Mouse (Mus musculus): ENCODE results near the gene Plek2.

Gene Plek2

DNA sequence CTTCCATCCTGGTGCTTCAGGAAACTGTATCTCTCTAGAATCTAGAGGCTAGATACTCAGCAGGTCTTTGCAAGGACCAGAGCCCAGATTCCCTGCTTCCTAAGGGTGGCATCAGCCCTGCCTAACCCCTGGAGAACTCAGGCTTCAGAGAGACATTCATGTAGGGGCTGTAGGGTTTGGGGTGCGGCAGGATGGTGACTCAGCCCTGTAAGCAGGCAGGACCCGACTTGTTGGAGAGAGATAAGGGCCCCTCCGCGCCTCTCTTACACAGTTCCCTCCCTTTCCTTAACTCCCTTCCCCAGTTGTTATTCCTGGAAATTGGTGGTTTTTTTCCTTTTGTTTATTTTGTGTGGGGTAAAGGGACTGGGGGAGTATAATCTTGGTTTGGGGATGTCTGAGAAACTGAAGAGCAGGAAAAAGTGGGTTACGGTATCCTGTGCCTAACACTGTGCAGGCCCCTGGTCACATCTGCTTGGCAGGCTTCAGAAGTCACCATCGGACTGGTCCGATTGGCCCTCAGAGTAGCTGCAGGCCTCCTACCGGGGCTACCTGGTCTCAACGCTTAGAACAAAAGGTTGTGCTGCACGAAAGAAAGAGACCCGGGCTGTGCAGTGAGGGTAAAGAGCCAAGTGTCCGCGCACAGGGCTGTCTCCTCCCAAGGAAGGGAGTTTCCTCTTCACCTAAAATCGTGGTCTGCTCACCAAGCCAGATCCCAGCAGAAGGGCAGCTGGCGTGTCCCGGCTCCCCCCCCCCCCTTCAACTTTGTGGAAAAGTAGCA lies 4.1 kb upstream of the Plek2 start:
- DNase-seq (ENCODE audit: low read depth), result peak; percentile 89

DNA sequence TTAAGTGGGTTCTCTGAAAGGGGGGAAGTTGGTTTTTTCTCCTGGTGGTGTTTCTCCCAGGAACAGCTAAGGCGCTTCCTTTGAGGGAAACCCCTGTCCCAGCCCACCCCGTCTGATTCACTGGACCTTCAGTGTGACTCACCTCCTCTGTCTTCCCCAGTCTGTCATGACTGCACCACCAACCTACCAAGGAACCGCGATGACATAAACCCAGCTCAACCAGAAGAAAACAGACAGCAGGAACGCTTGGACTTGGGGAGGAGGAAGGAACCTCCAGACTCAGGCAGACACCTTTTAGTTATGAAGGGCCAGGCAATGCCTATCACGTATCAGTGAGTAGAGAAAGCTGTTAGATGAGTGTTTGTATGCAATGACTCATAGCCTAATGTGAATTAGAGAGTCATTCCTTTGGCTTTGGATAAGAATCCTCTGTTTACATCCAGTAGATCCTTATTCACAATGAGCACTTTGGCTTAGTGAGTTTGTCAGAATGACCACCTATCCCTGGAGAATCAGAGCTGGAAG lies 1.4 kb upstream of the Plek2 start:
- peak; percentile 87 for DNase-seq (ENCODE audit: low read depth)

DNA sequence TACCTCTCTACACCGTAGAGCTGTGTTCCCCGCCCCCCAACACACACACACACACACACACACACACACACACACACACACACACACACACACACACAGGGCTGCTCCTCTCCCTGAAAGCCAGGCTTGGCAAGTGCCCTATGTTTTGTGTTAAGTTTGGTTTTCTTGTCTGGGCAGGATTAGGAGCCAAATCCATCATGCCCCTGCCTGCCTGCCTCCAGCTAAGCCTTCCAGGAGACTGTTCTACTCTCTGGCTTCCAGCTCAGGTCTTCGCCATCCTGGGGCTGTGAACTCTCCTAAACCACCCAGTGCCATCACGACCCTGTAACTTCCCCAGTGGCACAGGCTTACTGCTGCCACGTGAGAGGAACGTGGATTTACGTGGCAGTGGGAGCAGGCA lies 2.3 kb downstream of the Plek2 start:
- no peak for DNase-seq (ENCODE audit: low read depth)

DNA sequence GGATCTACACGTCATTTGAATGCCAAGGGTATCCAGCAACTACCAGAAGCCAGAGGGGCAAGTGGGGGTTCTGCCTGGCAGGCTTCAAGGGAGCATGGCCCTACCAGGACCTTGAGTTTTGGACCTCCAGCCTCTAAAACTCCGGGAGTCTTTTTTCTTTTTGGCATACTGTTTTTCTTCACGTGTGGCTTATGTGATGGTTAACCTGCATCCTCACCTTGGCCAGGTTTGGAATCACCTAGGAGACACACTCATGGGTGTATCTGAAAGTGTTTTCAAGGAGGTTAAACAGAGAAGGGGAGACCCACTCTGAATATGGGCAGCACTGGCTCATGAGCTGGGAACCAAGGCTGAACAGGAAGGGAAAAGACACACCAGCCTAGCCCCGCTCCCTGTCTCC lies 3.5 kb downstream of the Plek2 start:
- DNase-seq (ENCODE audit: low read depth), result no peak

DNA sequence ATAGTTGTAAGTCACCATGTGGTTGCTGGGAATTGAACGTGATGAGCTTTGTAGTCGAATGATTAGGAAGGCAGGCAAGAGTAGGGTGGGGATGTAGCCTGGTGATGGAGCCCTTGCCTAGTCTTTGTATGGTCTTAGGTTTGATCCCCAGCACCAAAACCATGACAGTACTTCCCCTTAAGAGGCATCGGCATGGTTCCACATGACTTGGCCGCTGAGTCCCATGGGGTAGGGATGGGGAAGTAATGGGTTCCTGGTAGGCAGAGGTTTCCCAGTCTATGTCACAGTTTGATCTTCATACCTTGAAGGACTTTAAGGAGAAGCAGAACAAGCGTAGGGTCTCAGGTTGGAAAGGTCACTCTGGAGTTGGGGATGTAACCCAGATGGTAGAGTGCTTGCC lies 5.3 kb downstream of the Plek2 start:
- DNase-seq (ENCODE audit: low read depth), result no peak

DNA sequence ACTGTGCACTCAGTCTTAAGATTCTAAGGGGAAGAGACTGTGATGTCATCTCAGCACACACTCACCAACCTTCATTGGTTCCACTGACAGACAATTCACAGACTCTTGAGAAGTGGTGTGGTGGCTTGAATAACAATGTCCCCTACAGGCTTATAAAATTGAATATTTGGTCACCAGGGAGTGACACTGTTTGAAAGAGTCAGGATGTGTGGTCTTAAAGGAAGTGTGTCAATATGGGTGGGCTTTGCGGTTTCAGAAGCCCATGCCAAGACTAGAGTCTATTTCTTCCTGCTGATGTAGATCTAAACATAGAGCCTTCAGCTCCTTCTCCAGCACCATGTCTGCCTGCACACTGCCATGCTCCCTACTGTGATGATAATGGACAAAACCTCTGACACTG lies 8.9 kb downstream of the Plek2 start:
- DNase-seq (ENCODE audit: low read depth), result peak; percentile 74

DNA sequence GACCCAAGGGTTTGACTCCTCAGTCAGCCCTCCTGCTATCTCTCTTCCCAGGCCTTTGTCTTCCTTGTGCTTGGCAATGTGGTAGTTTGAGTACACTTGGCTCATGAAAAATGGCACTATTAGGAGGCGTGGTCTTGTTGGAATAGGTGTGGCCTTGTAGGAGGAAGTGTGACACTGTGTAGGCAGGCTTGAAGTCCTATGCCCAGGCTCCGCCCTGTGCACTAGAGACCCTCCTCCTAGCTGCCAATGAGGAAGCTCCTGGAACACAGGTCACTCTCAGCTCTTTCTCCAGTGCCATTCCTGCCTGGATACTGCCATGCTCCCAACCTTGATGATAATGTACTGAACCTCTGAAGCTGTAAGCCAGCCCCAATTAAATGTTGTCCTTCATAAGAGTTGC lies 15.6 kb downstream of the Plek2 start:
- no peak for DNase-seq (ENCODE audit: low read depth)

DNA sequence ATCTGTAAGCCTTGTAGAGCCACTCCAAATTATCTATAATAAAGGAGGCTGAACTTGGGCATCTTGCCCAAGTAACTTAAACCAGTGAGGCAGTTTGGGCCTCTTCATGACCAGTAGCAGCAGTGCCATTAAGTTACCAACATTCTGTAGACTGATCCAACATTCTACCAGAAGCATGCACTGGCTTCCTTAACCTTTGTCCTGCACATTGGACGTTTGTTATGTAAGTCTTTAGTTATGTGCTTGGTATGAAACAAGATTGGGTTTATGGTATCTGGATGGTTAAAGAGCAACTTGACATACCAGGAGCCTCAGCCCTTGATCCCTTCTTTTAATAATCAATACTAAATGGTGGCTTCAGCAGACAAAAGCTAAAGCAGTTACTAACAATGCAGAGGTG lies 16.7 kb downstream of the Plek2 start:
- no peak for DNase-seq (ENCODE audit: low read depth)

DNA sequence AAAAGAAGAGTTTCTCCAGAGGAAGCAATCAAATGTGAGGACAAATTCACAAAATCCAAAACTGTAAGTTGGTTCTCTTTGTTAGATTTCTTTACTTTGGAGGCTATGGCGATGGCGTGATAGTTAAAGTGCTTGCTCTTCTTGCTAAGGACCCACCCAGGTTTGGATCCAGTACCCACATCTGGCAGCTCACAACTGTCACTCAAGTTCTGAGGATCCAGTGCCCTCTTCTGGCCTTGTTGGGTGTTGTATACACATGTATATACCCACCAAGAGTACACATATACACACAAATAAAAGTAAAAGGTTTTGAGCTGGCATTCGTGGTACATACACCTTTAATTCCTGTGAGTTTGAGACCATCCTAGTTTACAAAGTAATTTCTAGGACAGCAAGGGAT lies 32.2 kb downstream of the Plek2 start:
- peak; percentile 40 for DNase-seq (ENCODE audit: low read depth)

DNA sequence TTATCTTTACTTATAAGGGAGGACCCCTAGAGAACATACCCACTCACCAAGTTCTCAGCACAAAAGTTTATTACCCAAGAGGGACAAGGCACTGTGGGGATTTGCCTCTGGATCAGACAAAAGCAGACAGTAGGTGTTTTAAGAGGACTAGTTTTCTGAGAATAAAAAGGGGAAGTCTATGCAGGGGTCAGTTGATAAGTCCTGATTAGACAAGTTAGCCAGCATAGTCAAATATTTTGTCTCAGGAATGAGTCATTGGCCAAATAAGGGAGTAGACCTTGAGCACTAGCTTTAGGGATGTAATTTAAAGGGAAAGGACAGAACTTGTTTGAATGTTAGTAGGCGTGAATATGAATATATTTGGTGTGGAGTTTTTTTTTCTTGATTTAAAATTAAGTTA lies 38.6 kb downstream of the Plek2 start:
- peak; percentile 95 for DNase-seq (ENCODE audit: low read depth)

DNA sequence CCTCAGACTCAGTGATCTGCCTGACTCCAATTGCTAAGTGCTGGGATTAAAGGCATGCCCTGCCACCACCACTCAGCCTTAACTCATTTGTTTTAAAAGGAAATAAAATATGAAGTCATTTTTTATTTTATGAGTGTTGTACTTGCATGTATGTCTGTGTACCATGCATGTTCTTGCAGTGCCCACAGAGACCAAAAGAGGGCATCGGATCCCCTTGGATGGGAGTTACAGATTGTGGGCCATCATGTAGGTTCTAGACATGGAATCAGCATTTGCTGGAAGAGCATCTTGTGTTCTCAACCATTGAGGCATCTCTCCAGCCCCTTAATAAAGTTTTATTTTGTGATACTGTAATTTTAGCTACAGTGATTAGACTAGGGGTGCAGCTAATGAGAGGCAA lies 41.3 kb downstream of the Plek2 start:
- DNase-seq (ENCODE audit: low read depth), result peak; percentile 67

DNA sequence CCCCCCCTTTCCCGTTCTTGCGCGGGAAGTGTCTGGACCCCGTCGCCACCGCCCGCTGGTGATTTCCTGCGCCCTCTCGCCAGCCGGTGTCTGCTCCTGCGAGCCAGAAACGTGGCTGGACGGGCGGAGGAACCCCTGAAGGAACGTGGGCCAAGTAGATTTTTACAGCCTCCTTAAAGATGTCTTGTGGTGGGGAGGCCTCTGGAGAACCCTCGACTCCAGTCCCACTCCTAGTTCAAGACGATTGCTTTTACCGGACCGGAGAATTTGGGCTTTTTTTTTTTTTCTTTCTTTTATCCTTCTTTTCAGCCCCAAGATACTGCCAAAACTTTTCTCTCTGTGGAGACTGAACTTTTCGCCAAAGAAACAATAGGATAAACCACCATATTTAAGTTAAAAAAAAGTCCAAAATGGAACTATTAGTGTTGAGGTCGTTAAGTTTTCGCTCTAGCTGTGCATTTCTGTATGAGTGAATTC lies 44.5 kb downstream of the Plek2 start:
- no peak for DNase-seq (ENCODE audit: low read depth)

DNA sequence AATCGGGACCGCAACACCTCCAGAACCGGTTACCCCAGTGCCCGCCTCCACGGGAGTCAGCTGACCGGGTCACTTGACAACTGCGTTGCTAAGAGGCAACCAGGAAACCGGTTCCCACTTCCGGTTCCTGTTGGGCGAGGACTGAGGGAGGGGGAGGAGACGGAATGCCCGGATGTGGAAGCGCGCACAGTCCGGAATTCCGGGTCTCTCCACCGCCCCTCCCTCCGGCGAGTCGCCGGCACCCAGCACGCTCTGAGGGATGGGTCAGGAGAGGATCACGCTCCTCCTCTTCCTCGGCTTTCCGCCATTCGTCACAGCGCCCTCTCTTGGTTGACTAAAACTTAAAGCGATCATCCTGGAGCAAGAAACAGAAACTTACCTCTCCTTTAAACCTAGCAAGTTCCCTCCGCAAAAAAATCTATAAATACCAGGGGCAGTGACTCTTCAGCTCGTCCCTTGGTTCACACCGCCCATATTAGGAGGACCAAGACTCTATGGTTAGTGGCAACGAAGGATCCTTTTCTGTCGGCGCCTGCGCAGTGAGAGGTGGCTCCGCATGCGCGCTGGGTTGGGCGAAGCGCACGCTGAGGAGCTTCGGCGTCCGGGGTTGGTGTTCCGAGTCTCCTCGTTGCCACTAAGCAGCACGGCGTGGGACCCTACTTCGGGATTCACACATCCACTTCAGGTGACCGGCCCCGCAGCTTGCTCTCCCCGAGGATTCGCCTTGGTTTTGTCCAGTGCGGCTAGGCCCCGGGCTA lies 45.1 kb downstream of the Plek2 start, which contains the start of the genes Atp6v1d and Eif2s1:
TSS of gene Atp6v1d (minus strand) at position 143 of the 758 bp plus-strand sequence.
TSS of gene Eif2s1 (plus strand) at position 324 of the 758 bp plus-strand sequence.
- DNase-seq (ENCODE audit: low read depth), result peak; percentile 99

DNA sequence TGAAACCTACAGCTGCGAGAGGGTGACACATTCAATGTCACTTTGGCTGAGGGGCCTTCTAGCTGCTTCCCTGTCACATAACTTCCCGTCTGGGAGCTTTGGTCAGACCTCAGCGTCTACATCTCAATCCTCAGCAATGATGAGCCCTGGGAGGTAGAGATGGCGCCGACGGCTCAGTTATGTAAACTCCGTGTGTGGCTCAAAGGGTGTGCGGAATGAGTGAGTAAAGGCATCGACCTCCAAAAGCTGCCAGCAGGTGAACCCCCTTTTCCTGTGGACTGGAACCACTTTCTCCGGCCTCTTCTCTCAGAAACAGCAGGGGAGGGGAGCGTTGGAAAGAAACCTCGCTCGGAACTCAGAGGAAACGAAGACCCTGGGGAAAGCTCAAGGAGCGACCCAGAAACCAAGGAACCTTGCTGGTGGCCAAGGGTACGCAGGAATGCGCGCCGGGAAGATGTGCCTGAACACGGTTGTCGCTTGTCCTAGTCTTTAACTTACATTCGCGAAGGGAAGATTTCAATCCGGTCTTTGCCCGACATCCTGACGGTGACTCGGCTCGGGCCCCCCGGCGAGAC lies 45.8 kb downstream of the Plek2 start:
- DNase-seq (ENCODE audit: low read depth), result peak; percentile 67

DNA sequence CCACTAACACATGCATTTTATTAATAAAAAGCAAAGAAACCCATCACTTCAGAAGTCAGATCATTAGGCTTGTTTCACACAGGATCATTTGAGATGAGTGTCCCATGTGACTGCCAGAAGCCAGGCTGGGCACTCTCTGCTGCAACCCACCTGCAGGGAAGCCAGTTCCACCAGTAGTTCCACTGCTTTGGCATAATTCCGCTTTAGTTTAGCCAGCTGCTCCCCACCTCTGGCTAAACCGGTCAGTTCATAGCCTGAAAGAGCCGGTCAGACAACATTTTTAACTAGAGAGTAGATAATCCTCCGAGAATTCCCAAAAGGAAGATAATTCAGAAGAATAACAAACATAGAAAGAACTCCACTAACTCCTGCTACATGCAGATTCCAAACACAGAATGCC lies 58.5 kb downstream of the Plek2 start:
- no peak for DNase-seq (ENCODE audit: low read depth)

DNA sequence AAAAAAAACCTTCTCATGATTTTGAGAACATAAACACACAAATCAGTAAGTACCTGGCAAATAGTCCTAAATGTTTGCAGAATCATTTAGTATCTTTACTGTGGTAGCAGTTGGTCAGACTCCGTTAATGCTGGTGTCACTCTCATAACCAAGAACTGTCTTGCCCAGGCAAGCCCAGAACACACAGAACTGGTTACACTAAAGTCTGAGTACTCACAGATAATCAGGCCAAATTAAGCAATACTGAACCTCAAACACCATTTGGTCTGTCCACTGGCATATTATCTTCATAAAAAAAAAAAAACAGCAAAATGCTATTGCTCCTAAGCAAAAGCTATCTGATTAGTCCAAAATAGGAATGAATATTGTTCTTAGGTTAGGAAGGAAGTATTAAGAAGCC lies 64.3 kb downstream of the Plek2 start:
- peak; percentile 62 for DNase-seq (ENCODE audit: low read depth)

DNA sequence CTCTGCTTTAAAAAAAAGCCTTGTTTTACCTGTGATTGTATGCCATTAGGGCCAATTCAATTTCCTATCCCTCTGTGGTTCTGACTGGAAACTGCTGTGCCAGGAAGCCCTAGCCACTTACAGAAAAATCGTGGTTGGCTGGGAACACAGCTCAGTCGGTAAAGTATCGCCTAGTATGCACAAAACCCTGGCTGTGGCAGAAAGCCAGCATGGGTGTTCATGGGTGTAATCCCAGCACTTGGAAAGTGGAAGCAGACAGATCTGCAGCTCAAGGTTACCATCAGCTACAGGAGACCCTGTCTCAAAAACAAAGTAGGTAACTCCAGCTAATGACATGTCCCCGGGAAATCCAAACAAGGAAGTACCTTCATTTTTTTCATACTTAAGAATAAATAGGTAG lies 66.9 kb downstream of the Plek2 start:
- DNase-seq (ENCODE audit: low read depth), result peak; percentile 44

All from 416B (cell line).